Mouse (Mus musculus) liver, adult 2 months (tissue): ENCODE data around the gene Sema3g. TPM values are rescaled to one million over a fixed set of nuclear protein-coding genes. Genes with fewer than 3 reads are reported as not detected.

Experiments used
- DNase-seq: peaks from one replicate; pipeline ENCODE4 v3.0.0-alpha.2; 2011; ENCODE audit warnings: low read depth, low spot score; ENCODE audit errors: extremely low read depth
- H3K27ac ChIP-seq: fragments of 200-500 bp; replicated peaks from 2 replicates; pipeline ENCODE4 v1.5.1; 2012; ENCODE audit warnings: low read depth, mild to moderate bottlenecking, control low read depth, inconsistent platforms, low read length; ENCODE audit not compliant: insufficient read depth
- H3K27me3 ChIP-seq: fragments of 200-500 bp; 2 replicates; pipeline ENCODE4 v1.6.1; 2012; ENCODE audit warnings: mild to moderate bottlenecking, moderate library complexity, low read length, inconsistent platforms; ENCODE audit not compliant: control insufficient read depth, insufficient read depth
- H3K36me3 ChIP-seq: fragments of 200-500 bp; 2 replicates; pipeline ENCODE4 v1.6.1; 2012; ENCODE audit warnings: low read length, inconsistent platforms; ENCODE audit not compliant: control insufficient read depth, insufficient read depth
- H3K4me1 ChIP-seq: fragments of 200-500 bp; 2 replicates; pipeline ENCODE4 v1.6.1; 2011; ENCODE audit warnings: low read length; ENCODE audit not compliant: control insufficient read depth, insufficient read depth
- H3K4me3 ChIP-seq: fragments of 200-500 bp; 2 replicates; pipeline ENCODE4 v1.5.1; 2011; ENCODE audit warnings: low read depth, mild to moderate bottlenecking, control low read depth, low read length, moderate library complexity; ENCODE audit not compliant: insufficient read depth
- H3K79me2 ChIP-seq: fragments of 200-500 bp; 2 replicates; pipeline ENCODE4 v1.6.1; 2012; ENCODE audit warnings: inconsistent platforms, mild to moderate bottlenecking, low read length, moderate library complexity; ENCODE audit not compliant: control insufficient read depth, insufficient read depth
- H3K9ac ChIP-seq: fragments of 200-500 bp; 2 replicates; pipeline ENCODE4 v1.6.1; 2012; ENCODE audit warnings: low read depth, mild to moderate bottlenecking, control low read depth, inconsistent platforms, low read length
- CTCF ChIP-seq: fragments of 200-500 bp; IDR thresholded peaks from 2 replicates; pipeline ENCODE4 v1.5.1; 2011; ENCODE audit warnings: low read depth, low read length, control low read depth
- POLR2A ChIP-seq: fragments of 200-500 bp; IDR thresholded peaks from 2 replicates; pipeline ENCODE4 v1.6.1; 2011; ENCODE audit warnings: low read length, control low read depth; ENCODE audit not compliant: insufficient read depth; ENCODE audit errors: extremely low read depth
- WGBS: fragments of 180-500 bp; shearing (Covaris S2); methylation state at CpG from one replicate; pipeline ENCODE4 v1.1.7; 2018; 5-methylcytosine and 5-hydroxymethylcytosine counted together
- polyA plus RNA-seq: library from polyadenylated mRNA; depleted of rRNA; stranded (reverse); fragments of >200 nt; gene quantifications from 2 replicates; pipeline ENCODE4 v1.2.3, GENCODE M21; 2012; rRNA removed
- total RNA-seq: library from RNA; depleted of rRNA; stranded (reverse); fragments of >200 nt; gene quantifications from 2 replicates; pipeline ENCODE4 v1.2.3, GENCODE M21; 2014; rRNA removed

Sema3g gene
- total RNA-seq (under 0.01 and 0.27 TPM in 2 replicates), polyA plus RNA-seq (0.05 and 0.19 TPM in 2 replicates)

- H3K4me3 ChIP-seq, result no peak within 1 kb of the TSS
- peak; percentile 31 for DNase-seq
- peak; percentile 58 for TF ChIP-seq CTCF
- no peak for TF ChIP-seq POLR2A
- H3K4me1 ChIP-seq, result no peaks in the 10 kb centered on the region
- WGBS, result 13% methylated on average over 11 of the region's 11 CpGs
- H3K27ac ChIP-seq, result no peak within 1 kb of the TSS
- H3K79me2 ChIP-seq, result no peaks in the 10 kb centered on the region
- no peaks in the 10 kb centered on the region for H3K36me3 ChIP-seq
- no peak within 1 kb of the TSS for H3K9ac ChIP-seq
- no peaks in the 10 kb centered on the region for H3K27me3 ChIP-seq
Observed at GRCm38 (mm10) chr14:31217666-31218065, at the start of gene Sema3g. Sema3g (plus strand) TSS chr14:31217860.

- peak; percentile 45; the same call in 1 of the 2 replicates for TF ChIP-seq POLR2A
- TF ChIP-seq CTCF, result no peak
- Histone ChIP-seq H3K27ac (peak within 1 kb of the TSS; percentile 45), H3K9ac (peak within 1 kb of the TSS; percentile 62), H3K4me1 (peaks cover 3% of the 10 kb centered on the region), H3K36me3 (peaks cover 16% of the 10 kb centered on the region; the same call in 1 of the 2 replicates), H3K79me2 (no peaks in the 10 kb centered on the region), H3K27me3 (no peaks in the 10 kb centered on the region), H3K4me3 (peak within 1 kb of the TSS; percentile 69)
- no peak for DNase-seq
- 64% methylated on average over 10 of the region's 10 CpGs for WGBS
Observed at GRCm38 (mm10) chr14:31168425-31168824, 49.2 kb upstream of the Sema3g start, which contains the start of gene Stab1. Stab1 (minus strand) TSS chr14:31168641.

DNA sequence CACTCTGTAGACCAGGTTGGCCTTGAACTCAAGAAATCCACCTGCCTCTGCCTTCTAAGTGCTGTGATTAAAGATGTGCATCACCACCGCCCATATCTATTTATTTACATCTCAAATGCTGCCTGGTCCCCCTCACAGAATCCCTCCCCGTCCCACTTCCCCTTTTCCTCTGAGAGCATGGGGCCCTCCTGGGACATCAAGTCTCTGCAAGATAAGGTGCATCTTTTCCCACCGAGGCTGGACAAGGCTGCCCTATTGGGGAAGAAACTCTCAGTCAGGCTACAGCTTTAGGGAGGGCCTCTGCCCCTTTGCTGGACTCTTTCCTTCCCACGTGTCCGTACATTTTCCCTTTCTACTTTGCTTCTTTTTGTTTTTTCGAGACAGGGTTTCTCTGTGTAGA, 48.2 kb upstream of the Sema3g start:
- H3K27me3 ChIP-seq, result no peaks in the 10 kb centered on the region
- DNase-seq, result no peak

GRCm38 (mm10) chr14:31170963-31171362, 46.7 kb upstream of the Sema3g start:
- H3K27me3 ChIP-seq, result no peaks in the 10 kb centered on the region
- H3K4me1 ChIP-seq, result peaks cover 3% of the 10 kb centered on the region; the same call in 1 of the 2 replicates
- no peak overlapping the region for H3K27ac ChIP-seq
- H3K36me3 ChIP-seq, result peaks cover 28% of the 10 kb centered on the region; the same call in 1 of the 2 replicates
- no peak for DNase-seq
- no peaks in the 10 kb centered on the region for H3K79me2 ChIP-seq
- WGBS, result 77% methylated on average over 13 of the region's 13 CpGs
- no peak for TF ChIP-seq POLR2A
- TF ChIP-seq CTCF, result no peak
- no peak overlapping the region for H3K4me3 ChIP-seq
- H3K9ac ChIP-seq, result no peak overlapping the region

More for the DNA sequence above, 48.2 kb upstream of the Sema3g start:
- TF ChIP-seq CTCF, result no peak
- no peak for TF ChIP-seq POLR2A
- Histone ChIP-seq H3K4me3 (no peak overlapping the region), H3K4me1 (peaks cover 3% of the 10 kb centered on the region), H3K36me3 (peaks cover 18% of the 10 kb centered on the region; the same call in 1 of the 2 replicates), H3K79me2 (no peaks in the 10 kb centered on the region), H3K27ac (no peak overlapping the region), H3K9ac (no peak overlapping the region)
- 84% methylated on average over 6 of the region's 6 CpGs for WGBS

GRCm38 (mm10) chr14:31171386-31171785, 46.3 kb upstream of the Sema3g start:
- DNase-seq, result no peak
- Histone ChIP-seq H3K9ac (no peak overlapping the region), H3K36me3 (peaks cover 30% of the 10 kb centered on the region; the same call in 1 of the 2 replicates), H3K27me3 (no peaks in the 10 kb centered on the region), H3K4me3 (no peak overlapping the region), H3K79me2 (no peaks in the 10 kb centered on the region), H3K4me1 (peaks cover 3% of the 10 kb centered on the region; the same call in 1 of the 2 replicates), H3K27ac (no peak overlapping the region)
- TF ChIP-seq POLR2A (no peak), CTCF (no peak)
- 81% methylated on average over 11 of the region's 11 CpGs for WGBS

DNA sequence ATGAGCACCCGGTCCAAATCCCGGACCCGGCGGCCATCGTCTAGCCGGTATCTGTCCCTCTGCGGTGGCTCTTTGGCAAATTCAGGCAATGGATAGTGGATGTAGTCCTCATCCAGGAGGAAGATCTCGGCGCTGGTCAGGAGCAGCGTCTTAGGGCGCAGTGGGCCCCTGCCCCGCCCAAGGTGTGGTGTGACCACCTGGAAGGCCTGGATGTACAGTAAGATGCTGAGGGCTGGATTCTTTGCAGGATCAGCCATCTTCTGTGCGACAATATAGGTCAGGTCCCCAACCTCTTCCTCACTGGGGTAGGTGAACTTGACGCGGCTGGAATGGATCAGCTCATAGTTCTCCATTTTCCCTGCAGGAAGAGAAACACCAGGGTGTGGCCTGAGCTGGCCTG, 45.8 kb upstream of the Sema3g start:
- 0 out of 2 replicates have a peak overlapping the region, but pooled peaks have one; percentile 15 for H3K27ac ChIP-seq
- H3K4me1 ChIP-seq, result peaks cover 3% of the 10 kb centered on the region; the same call in 1 of the 2 replicates
- H3K9ac ChIP-seq, result no peak overlapping the region
- DNase-seq, result no peak
- 92% methylated on average over 15 of the region's 15 CpGs for WGBS
- H3K27me3 ChIP-seq, result no peaks in the 10 kb centered on the region
- peaks cover 30% of the 10 kb centered on the region; the same call in 1 of the 2 replicates for H3K36me3 ChIP-seq
- TF ChIP-seq CTCF (no peak), POLR2A (no peak)
- H3K79me2 ChIP-seq, result no peaks in the 10 kb centered on the region
- H3K4me3 ChIP-seq, result no peak overlapping the region
